Mouse (Mus musculus): Measurements from ENCODE around the gene Abhd11. TPM values are rescaled to one million over a fixed set of nuclear protein-coding genes. Genes with fewer than 3 reads are reported as not detected.

Gene Abhd11
- 10 to 100 TPM; 35.0 to 41.7 TPM for total RNA-seq (2023)

DNA sequence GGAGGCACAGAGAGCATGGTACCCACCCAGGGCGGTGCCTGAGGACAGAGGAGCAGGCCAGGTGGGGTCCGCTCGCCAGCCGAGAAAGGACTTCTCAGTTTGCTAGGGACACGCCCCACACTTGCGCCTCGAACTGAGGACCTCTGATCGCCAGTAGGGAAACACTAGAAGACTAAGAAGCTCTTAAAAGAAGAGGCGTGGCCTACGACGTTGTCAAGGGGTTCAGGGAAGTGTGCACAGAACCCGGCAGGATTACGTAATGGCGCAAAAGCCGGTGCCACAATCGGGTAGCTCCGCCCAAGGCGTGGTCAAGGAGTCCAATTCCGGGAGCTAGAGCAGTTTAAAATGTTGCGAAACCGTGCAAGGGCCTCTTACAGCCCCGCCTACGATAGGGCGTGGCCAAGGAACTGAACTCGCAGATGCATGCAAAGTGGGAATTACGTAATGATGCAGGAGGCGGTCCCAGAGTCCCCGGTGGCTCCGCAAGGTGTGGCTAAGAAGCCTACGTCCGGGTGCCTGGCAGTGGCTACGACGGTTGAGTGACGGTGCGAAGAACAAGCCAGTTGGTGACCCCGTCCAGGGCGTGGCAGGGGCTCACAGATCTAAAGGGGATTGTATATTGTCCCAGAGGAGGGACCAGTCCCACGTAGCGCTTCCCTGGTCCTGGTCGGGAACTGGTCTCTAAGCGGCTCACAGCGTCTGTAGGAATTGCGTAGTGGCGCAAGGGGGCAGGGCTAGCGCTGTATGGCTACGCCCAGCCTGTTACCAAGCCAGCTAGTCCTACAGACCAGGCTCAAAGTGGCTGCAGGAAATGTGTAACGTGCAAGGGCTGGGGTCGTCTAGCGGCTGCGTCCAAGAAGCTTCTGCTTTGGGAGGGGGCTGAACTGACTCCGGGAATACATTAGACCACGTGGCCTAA is at the start of gene Abhd11:
Gene Abhd11 (plus strand): TSS at position 482 of the 919 bp plus-strand sequence.

DNA sequence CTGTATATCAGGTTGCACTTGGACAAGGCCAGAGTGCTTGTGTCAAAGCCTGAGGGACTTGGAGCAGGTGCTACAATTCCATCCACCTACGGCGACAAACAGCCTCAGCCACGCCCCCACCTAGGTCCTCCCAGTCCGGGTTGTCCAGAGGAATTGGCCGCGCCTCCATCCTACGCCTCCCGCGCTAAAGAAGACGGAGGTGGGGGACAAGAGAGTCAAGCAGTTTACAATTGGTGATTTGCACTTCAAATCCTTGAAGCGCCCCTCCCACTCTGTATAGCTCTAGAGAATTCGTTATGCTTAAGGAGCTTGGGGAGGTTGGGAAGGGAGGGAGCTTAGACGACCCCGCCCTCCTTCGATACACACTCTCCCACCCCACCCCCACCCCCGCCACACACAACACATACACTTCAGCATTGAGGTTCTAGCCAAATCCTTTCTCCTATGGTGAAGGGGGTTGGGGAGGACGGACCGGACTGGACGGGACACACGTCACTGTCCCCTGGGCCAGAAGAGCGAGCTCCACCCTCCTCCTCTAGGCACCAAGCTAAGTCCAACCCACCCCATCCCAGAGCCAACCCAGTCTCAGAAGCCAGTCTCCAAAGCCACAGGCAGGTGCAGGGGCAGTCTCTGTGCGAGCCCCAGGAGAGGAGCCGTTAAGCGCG is 23.2 kb upstream of the Abhd11 start, which contains the start of gene Cldn3:
Gene Cldn3 (plus strand): TSS at position 582 of the 665 bp plus-strand sequence.

DNA sequence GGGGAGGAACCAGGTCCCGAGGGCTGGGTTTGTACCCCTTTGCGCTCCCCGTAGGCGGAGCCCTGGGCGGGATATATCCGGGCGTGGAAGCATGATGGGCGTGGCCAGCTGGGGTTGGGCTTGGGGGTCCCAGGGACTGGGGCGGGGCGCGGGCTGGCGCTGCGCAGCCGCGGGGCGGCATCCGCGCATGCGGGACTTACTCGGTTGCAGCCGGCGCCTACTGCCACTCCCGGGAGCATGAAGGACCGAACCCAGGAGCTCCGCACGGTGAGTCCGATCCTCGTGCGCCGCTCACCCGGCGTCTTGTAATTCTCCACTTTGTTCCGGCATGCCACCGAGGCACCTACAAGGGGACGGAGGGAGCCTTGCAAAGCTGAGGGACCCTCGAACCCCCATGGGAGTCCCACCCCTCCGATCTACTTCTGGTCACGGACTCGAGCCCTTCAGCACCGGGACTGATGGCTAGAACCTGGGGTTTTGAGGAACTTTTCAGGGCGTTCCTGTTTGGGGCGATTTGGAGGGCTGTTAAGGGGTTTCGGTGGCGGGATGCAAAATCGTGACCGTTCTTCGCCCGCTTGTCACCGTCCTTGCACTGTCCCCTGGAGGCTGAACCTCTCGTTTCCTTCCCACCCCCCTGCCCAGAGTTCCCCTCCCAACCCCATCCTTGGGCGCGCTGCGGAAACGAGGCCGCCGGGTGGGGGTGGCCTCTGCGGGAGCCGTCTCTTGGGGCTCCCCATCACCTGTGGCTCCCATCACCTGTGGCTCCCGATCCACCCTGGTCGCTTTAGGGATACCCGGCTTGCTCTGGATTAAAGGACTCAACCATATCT is 14.6 kb downstream of the Abhd11 start, which contains the start of gene Stx1a:
Gene Stx1a (plus strand): TSS at position 139 of the 830 bp plus-strand sequence.

Other genes starting within 250 kb of the Abhd11 start
- gene Tmem270, start 102.4 kb upstream of the Abhd11 start, total RNA-seq (2023): not detected
- not detected for gene Cldn13, start 93.6 kb upstream of the Abhd11 start, total RNA-seq (2023)
- gene Mettl27, start 76.8 kb upstream of the Abhd11 start, total RNA-seq (2023): 1 to 10 TPM; 1.4 to 2.5 TPM
- not detected for gene Cldn4, start 62.2 kb upstream of the Abhd11 start, total RNA-seq (2023)
- not detected for gene Cldn3, start 22.9 kb upstream of the Abhd11 start, total RNA-seq (2023)
- gene Stx1a, start 14.3 kb downstream of the Abhd11 start, total RNA-seq (2023): 1 to 10 TPM; 2.7 to 4.2 TPM
- 10 to 100 TPM; 20.1 to 21.2 TPM for gene Dnajc30, start 55.0 kb downstream of the Abhd11 start, total RNA-seq (2023)
- gene Bud23, start 55.8 kb downstream of the Abhd11 start, total RNA-seq (2023): 100 to 1,000 TPM; 105 to 132 TPM
- under 1 TPM in 1 of 2 experiments, not detected in 1; 0.44 TPM for gene Vps37d, start 69.1 kb downstream of the Abhd11 start, total RNA-seq (2023)
- gene Mlxipl, start 80.7 kb downstream of the Abhd11 start, total RNA-seq (2023): not detected
- 10 to 100 TPM; 14.6 to 21.7 TPM for gene Tbl2, start 140.5 kb downstream of the Abhd11 start, total RNA-seq (2023)
- 10 to 100 TPM; 65.6 to 69.8 TPM for gene Bcl7b, start 159.1 kb downstream of the Abhd11 start, total RNA-seq (2023)
- 100 to 1,000 TPM; 120 TPM for gene Baz1b, start 178.1 kb downstream of the Abhd11 start, total RNA-seq (2023)
- under 1 TPM in 1 of 2 experiments, not detected in 1; 0.46 TPM for gene Fzd9, start 242.1 kb downstream of the Abhd11 start, total RNA-seq (2023)